Mouse (Mus musculus): ENCODE measurements around the gene Ppie.

- TF ChIP-seq POLR2A (IDR thresholded peaks at IDR 0.05; ENCODE audit: low read depth, low read length) (no peak), CTCF (IDR thresholded peaks at IDR 0.05; ENCODE audit: extremely low read depth, insufficient read length, insufficient replicate concordance, low read depth, low read length) (no peak)
Measured at GRCm38 (mm10) chr4:123127051-123127450, 12.7 kb downstream of the Ppie start.

Data from small intestine, adult 2 months (tissue).